Comparison of ENCODE assay signal across 21 mouse cellular contexts in genomic region chr13:41880525-41880924, GRCm38 (mm10). TPM values are rescaled to one million over a fixed set of nuclear protein-coding genes. Genes with fewer than 3 reads are reported as not detected.
"Had no signal": no experiment of that assay in that cellular context is flagged by ENCODE, and none has a peak within 500 bp of the region (broad histone marks: within the 10 kb centered on the region; RNA-seq: fewer than 3 reads in every experiment).

No protein-coding gene starts in this region.

- H3K4me1 ChIP-seq: megakaryocyte, embryonic 14.5 days; midbrain, embryonic 13.5 days; midbrain, embryonic 15.5 days; neural tube, embryonic 12.5 days; stomach, embryonic 15.5 days had no signal

- H3K27ac ChIP-seq: liver, embryonic 14.5 days; lung, embryonic 15.5 days; macrophage; midbrain, embryonic 13.5 days; midbrain, embryonic 15.5 days; neural tube, embryonic 12.5 days; stomach, embryonic 15.5 days; stomach, postnatal 0 days had no signal

- H3K9me3 ChIP-seq: lung, embryonic 15.5 days; megakaryocyte, embryonic 14.5 days; midbrain, embryonic 13.5 days; midbrain, embryonic 15.5 days; neural tube, embryonic 12.5 days; stomach, embryonic 15.5 days had no signal

- DNase-seq: lung, adult 2 months; retina, postnatal 1 day; right cerebral cortex, adult 18-20 months; right cerebral cortex, postnatal 25 days; right cerebral cortex, postnatal 4 days; spleen, adult 18-20 months; thymus, adult 2 months; thymus, postnatal 25 days; thymus, postnatal 4 days had no signal

- H3K4me2 ChIP-seq: lung, embryonic 15.5 days; midbrain, embryonic 11.5 days; midbrain, embryonic 13.5 days; midbrain, embryonic 15.5 days; neural tube, embryonic 12.5 days; stomach, embryonic 15.5 days had no signal

- ATAC-seq: lung, postnatal 0 days; midbrain, embryonic 13.5 days; midbrain, embryonic 15.5 days had no signal

- H3K9ac ChIP-seq: liver, embryonic 14.5 days; lung, embryonic 15.5 days; midbrain, embryonic 13.5 days; midbrain, embryonic 15.5 days; neural tube, embryonic 12.5 days; stomach, embryonic 15.5 days had no signal

- H3K36me3 ChIP-seq: lung, embryonic 15.5 days; midbrain, embryonic 13.5 days; midbrain, embryonic 15.5 days; neural tube, embryonic 12.5 days; stomach, embryonic 15.5 days had no signal

- H3K4me3 ChIP-seq: lung, embryonic 15.5 days; megakaryocyte, embryonic 14.5 days; midbrain, embryonic 13.5 days; midbrain, embryonic 15.5 days; neural tube, embryonic 12.5 days; stomach, embryonic 15.5 days had no signal

- H3K27me3 ChIP-seq: lung, embryonic 15.5 days; megakaryocyte, embryonic 14.5 days; midbrain, embryonic 13.5 days; midbrain, embryonic 15.5 days; neural tube, embryonic 12.5 days; stomach, embryonic 15.5 days had no signal

RNA-seq across cellular contexts. Expression of gene Adtrp, which starts 33.0 kb away (rescaled TPM):
- total RNA-seq: midbrain, postnatal 0 days had no signal
- polyA plus RNA-seq: midbrain, embryonic 11.5 days; midbrain, embryonic 13.5 days; midbrain, embryonic 15.5 days; midbrain, postnatal 0 days had no signal
